Mouse (Mus musculus): Measurements from ENCODE around the gene Cdk5rap1. TPM values are rescaled to one million over a fixed set of nuclear protein-coding genes. Genes with fewer than 3 reads are reported as not detected.
"Not testable (repeated sequence)": the region's sequence is repeated elsewhere in the genome, so short reads cannot be mapped to it uniquely, and the experiment has no call there.

The Cdk5rap1 gene
- polyA plus RNA-seq, 1 experiment: 14.2 TPM

GRCm38 (mm10) chr2:154301763-154302162, 71.0 kb downstream of the Cdk5rap1 start:
- no peaks in the 10 kb centered on the region for H3K4me1 ChIP-seq (replicated peaks; ENCODE audit: control insufficient read depth, insufficient read depth, low read length)
- H3K4me3 ChIP-seq (ENCODE audit: control insufficient read depth, insufficient read depth, low read length): no peak overlapping the region
- no peaks in the 10 kb centered on the region for H3K27me3 ChIP-seq (ENCODE audit: control insufficient read depth, insufficient read depth, low read length)
- TF ChIP-seq POLR2A (IDR thresholded peaks at IDR 0.05; ENCODE audit: control insufficient read depth, extremely low read depth, insufficient read depth, low read length, poor library complexity) (no peak), CTCF (IDR thresholded peaks at IDR 0.05; ENCODE audit: borderline replicate concordance, control insufficient read depth, extremely low read depth, insufficient read depth, low read length, poor library complexity) (no peak)
- H3K27ac ChIP-seq (ENCODE audit: control insufficient read depth, insufficient read depth, low read length): no peak overlapping the region
- DNase-seq: no peak
- H3K36me3 ChIP-seq (ENCODE audit: control insufficient read depth, insufficient read depth, low read length): no peaks in the 10 kb centered on the region
- 96% methylated on average over 3 of the region's 3 CpGs for WGBS

- H3K27me3 ChIP-seq (ENCODE audit: control insufficient read depth, insufficient read depth, low read length): no peaks in the 10 kb centered on the region
- H3K4me3 ChIP-seq (ENCODE audit: control insufficient read depth, insufficient read depth, low read length): no peak overlapping the region
- peak; percentile 93 for TF ChIP-seq CTCF (IDR thresholded peaks at IDR 0.05; ENCODE audit: borderline replicate concordance, control insufficient read depth, extremely low read depth, insufficient read depth, low read length, poor library complexity)
- TF ChIP-seq POLR2A (IDR thresholded peaks at IDR 0.05; ENCODE audit: control insufficient read depth, extremely low read depth, insufficient read depth, low read length, poor library complexity): no peak
- H3K27ac ChIP-seq (ENCODE audit: control insufficient read depth, insufficient read depth, low read length): no peak overlapping the region
- H3K36me3 ChIP-seq (ENCODE audit: control insufficient read depth, insufficient read depth, low read length): no peaks in the 10 kb centered on the region
- no peaks in the 10 kb centered on the region for H3K4me1 ChIP-seq (replicated peaks; ENCODE audit: control insufficient read depth, insufficient read depth, low read length)
- WGBS: 6% methylated on average over 1 of the region's 1 CpGs
- DNase-seq: peak; percentile 84
These were observed 72.3 kb downstream of the Cdk5rap1 start for GRCm38 (mm10) chr2:154300496-154300895.

GRCm38 (mm10) chr2:154294746-154295145, 78.1 kb downstream of the Cdk5rap1 start:
- not testable (repeated sequence) for H3K4me3 ChIP-seq (ENCODE audit: control insufficient read depth, insufficient read depth, low read length); H3K27me3 ChIP-seq (ENCODE audit: control insufficient read depth, insufficient read depth, low read length); H3K27ac ChIP-seq (ENCODE audit: control insufficient read depth, insufficient read depth, low read length); H3K36me3 ChIP-seq (ENCODE audit: control insufficient read depth, insufficient read depth, low read length); H3K4me1 ChIP-seq (replicated peaks; ENCODE audit: control insufficient read depth, insufficient read depth, low read length)
- WGBS: 2% methylated on average over 10 of the region's 10 CpGs
- peak; percentile 53 for DNase-seq
- 0 out of 2 replicates have a peak, but pooled peaks have one; percentile 31 for TF ChIP-seq CTCF (IDR thresholded peaks at IDR 0.05; ENCODE audit: borderline replicate concordance, control insufficient read depth, extremely low read depth, insufficient read depth, low read length, poor library complexity)

GRCm38 (mm10) chr2:154292833-154293232, 80.0 kb downstream of the Cdk5rap1 start:
- H3K27me3 ChIP-seq (ENCODE audit: control insufficient read depth, insufficient read depth, low read length): no peaks in the 10 kb centered on the region
- no peak for DNase-seq
- no peak overlapping the region for H3K27ac ChIP-seq (ENCODE audit: control insufficient read depth, insufficient read depth, low read length)
- WGBS: 92% methylated on average over 1 of the region's 1 CpGs
- H3K4me3 ChIP-seq (ENCODE audit: control insufficient read depth, insufficient read depth, low read length): no peak overlapping the region
- no peaks in the 10 kb centered on the region for H3K4me1 ChIP-seq (replicated peaks; ENCODE audit: control insufficient read depth, insufficient read depth, low read length)
- TF ChIP-seq POLR2A (IDR thresholded peaks at IDR 0.05; ENCODE audit: control insufficient read depth, extremely low read depth, insufficient read depth, low read length, poor library complexity): no peak
- TF ChIP-seq CTCF (IDR thresholded peaks at IDR 0.05; ENCODE audit: borderline replicate concordance, control insufficient read depth, extremely low read depth, insufficient read depth, low read length, poor library complexity): no peak
- no peaks in the 10 kb centered on the region for H3K36me3 ChIP-seq (ENCODE audit: control insufficient read depth, insufficient read depth, low read length)

GRCm38 (mm10) chr2:154291866-154292265, 80.9 kb downstream of the Cdk5rap1 start:
- H3K36me3 ChIP-seq (ENCODE audit: control insufficient read depth, insufficient read depth, low read length); H3K4me1 ChIP-seq (replicated peaks; ENCODE audit: control insufficient read depth, insufficient read depth, low read length); H3K27ac ChIP-seq (ENCODE audit: control insufficient read depth, insufficient read depth, low read length); H3K27me3 ChIP-seq (ENCODE audit: control insufficient read depth, insufficient read depth, low read length); H3K4me3 ChIP-seq (ENCODE audit: control insufficient read depth, insufficient read depth, low read length); DNase-seq: not testable (repeated sequence)
- WGBS: 98% methylated on average over 3 of the region's 3 CpGs

Other genes with a start within 250 kb of the Cdk5rap1 start
- 0.23 TPM in 1 of 2 replicates, not detected in the other for gene Bpifa3, start 242.7 kb downstream of the Cdk5rap1 start, polyA plus RNA-seq (2012; rRNA removed)
- gene Bpifa1, start 230.1 kb downstream of the Cdk5rap1 start, polyA plus RNA-seq (2012; rRNA removed): 23.3 and 33.0 TPM in 2 replicates
- gene Bpifa5, start 210.4 kb downstream of the Cdk5rap1 start, polyA plus RNA-seq (2012; rRNA removed): 1.3 and 1.6 TPM in 2 replicates
- gene Bpifb1, start 182.2 kb downstream of the Cdk5rap1 start, polyA plus RNA-seq (2012; rRNA removed): 1.4 and 1.5 TPM in 2 replicates
- 0.40 and 0.65 TPM in 2 replicates for gene Bpifb5, start 149.3 kb downstream of the Cdk5rap1 start, polyA plus RNA-seq (2012; rRNA removed)
- gene Bpifb9a, start 115.2 kb downstream of the Cdk5rap1 start, polyA plus RNA-seq (2012; rRNA removed): 0.11 and 0.14 TPM in 2 replicates
- 0.26 and 0.36 TPM in 2 replicates for gene Bpifb9b, start 65.8 kb downstream of the Cdk5rap1 start, polyA plus RNA-seq (2012; rRNA removed)
- gene Snta1, start 35.1 kb upstream of the Cdk5rap1 start, polyA plus RNA-seq (2012; rRNA removed): 5.8 and 9.6 TPM in 2 replicates
- 27.6 and 30.1 TPM in 2 replicates for gene Cbfa2t2, start 63.5 kb upstream of the Cdk5rap1 start, polyA plus RNA-seq (2012; rRNA removed)
- gene 1700003F12Rik, start 174.1 kb upstream of the Cdk5rap1 start, polyA plus RNA-seq (2012; rRNA removed): 2.0 and 3.3 TPM in 2 replicates
- gene Actl10, start 178.8 kb upstream of the Cdk5rap1 start, polyA plus RNA-seq (2012; rRNA removed): 0.11 and 0.47 TPM in 2 replicates
- 14.8 and 15.7 TPM in 2 replicates for gene Necab3, start 185.9 kb upstream of the Cdk5rap1 start, polyA plus RNA-seq (2012; rRNA removed)
- 34.0 and 50.3 TPM in 2 replicates for gene E2f1, start 196.9 kb upstream of the Cdk5rap1 start, polyA plus RNA-seq (2012; rRNA removed)
- 70.7 and 71.7 TPM in 2 replicates for gene Pxmp4, start 230.7 kb upstream of the Cdk5rap1 start, polyA plus RNA-seq (2012; rRNA removed)
- 10.6 and 10.8 TPM in 2 replicates for gene Zfp341, start 240.3 kb upstream of the Cdk5rap1 start, polyA plus RNA-seq (2012; rRNA removed)
- 1.5 and 1.7 TPM in 2 replicates for gene 4930519P11Rik, start 240.4 kb upstream of the Cdk5rap1 start, polyA plus RNA-seq (2012; rRNA removed)